Mouse (Mus musculus) c-Kit-positive CD71-positive TER-119-positive erythroid progenitor cells, embryonic 14.5 days (primary cell): ENCODE measurements at regions not wholly inside any gene's neighbourhood (a gene's known extent, or its start where the extent isn't known, plus 50 kb on each side); places are given as distances from the start of the nearest gene placed in this dataset.

Experiments used
- DNase-seq: peaks from one replicate; pipeline ENCODE4 v3.0.0-alpha.2; 2013; ENCODE audit warnings: low spot score

- DNase-seq, result no peak
Measured at GRCm38 (mm10) chr14:71893361-71893760, 598.3 kb downstream of the Gm9195 start.

- DNase-seq, result no peak
Measured at GRCm38 (mm10) chr14:71891667-71892066, 600.0 kb downstream of the Gm9195 start.

DNA sequence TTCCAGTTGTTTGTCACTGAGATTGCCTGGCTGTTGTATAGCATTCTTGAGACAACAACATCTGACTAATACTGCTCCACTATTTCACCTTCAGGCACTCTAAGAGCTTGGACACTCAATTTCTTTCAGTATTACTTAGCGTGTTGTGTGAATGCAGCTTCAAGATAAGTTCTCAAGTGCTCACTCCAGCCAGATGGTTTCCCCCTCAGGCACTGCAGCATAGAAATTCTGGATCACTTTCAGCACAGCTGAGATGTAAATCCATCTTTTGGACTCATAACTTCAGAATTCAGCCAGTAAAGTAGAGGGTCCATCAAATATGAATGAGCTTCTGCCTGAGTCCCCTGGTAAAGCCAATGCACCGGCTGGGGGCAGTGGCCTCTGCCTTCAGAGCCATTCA, 608.8 kb downstream of the Gm9195 start:
- DNase-seq, result no peak

GRCm38 (mm10) chr14:71845546-71845945, 646.1 kb downstream of the Gm9195 start:
- no peak for DNase-seq

DNA sequence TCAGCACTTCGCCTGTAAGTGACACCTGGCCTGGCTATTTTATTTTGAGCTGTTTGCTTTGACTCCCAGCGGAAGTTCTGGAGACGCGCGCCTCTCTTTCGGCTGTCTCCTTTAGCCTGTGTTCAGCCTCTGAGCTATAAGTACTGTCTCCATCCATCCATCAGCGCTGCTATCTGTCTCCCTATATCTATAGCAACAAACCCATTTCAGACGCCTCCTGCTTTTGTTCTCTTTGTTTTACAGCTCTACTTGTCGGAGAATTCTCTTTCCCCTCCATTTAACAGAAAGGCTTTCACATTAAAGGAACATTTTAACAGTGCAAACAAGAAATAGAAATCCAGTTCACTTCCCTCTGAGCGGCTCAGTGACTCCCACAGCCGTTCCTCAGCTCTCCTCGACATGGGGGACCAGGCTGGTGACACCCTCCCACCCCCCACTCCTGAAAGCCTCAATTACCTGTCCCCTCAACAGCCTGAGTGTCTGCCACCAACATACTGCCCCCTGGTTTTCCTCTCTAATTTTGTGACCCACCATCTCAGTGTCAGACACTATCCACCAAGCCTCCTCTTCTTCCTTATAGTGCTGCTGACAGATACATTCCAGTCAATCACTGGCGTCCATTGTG, 682.7 kb downstream of the Gm9195 start:
- DNase-seq, result no peak

DNA sequence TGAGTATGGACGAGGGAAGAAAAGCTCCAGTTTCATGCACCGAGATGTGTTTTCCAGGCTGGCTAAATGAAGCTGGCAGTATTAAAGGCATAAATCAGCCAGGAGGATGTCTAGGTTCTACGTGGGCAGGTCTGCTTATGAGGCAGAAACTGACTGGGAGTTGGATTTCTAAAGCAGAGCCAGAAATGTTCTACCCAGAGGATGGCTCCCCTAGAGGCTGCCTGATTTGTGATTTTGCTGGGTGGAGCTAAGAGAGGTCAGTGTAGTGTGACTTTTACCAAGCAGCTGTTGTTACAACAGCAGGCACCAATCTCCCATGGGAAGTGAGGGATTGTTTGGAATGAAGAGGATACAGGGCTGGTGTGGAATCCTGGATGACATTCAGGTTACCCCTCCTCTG, 686.0 kb downstream of the Gm9195 start:
- DNase-seq, result no peak

DNA sequence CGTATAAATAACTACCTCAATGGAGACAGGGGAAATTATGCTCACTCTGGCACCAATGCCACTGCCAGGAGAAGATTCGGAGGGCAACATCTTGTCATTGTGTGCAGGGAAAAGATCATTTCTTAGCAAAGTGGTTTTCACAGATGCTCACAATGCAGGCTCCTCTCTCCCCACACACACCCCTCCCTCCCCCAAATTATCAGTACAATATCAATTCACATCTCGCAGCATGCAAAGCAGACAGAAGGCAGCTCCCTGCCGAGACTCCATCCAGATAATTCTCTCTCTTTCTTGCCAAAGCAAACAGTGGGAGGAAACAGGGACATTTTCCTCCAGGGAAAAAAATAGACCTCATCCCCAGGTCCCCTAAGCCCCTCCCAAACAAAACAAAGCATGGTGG, 691.8 kb downstream of the Gm9195 start:
- DNase-seq, result no peak

- no peak for DNase-seq
Measured at GRCm38 (mm10) chr14:71795713-71796112, 695.9 kb downstream of the Gm9195 start.

GRCm38 (mm10) chr14:71776990-71777525, 714.6 kb downstream of the Gm9195 start:
- DNase-seq, result no peak

DNA sequence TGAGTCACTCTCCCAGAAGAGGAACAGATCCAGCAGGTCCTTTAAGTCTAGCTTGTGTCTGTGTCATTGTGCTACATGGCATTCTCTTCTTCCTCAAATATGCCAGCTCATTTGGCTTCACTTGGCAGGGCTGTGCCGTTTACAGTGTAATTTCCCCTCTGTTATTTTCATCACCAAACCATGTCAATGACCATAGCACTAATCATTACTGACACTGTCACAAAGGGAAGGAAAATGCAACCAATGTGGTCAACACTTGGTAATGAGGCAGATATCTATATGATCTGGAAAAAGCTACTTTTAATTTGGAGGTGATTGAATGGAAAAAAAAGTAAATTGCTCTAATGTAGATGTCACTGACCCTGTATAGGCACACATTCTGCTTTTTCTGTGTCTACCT, 724.8 kb downstream of the Gm9195 start:
- no peak for DNase-seq

DNA sequence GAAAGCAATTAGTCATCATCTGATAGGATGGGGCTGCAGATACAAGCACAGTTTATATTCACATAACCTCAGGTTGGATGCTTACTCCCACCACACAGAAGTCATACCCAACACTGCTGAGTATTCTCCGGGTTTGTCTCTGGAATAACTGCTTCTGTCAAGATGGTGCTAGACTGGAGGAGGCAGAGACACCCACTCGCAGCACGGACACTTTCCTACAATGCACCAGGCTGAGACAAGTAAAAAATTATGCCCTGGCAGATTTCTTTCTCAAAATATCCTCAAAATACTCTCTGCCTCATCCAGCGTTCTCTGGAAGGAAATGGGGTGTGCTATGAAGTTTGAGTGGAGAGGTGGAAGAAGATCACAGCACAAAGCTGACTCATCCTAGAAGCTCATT, 763.1 kb downstream of the Gm9195 start:
- no peak for DNase-seq

GRCm38 (mm10) chr14:71723526-71723925, 768.1 kb downstream of the Gm9195 start:
- DNase-seq, result no peak

DNA sequence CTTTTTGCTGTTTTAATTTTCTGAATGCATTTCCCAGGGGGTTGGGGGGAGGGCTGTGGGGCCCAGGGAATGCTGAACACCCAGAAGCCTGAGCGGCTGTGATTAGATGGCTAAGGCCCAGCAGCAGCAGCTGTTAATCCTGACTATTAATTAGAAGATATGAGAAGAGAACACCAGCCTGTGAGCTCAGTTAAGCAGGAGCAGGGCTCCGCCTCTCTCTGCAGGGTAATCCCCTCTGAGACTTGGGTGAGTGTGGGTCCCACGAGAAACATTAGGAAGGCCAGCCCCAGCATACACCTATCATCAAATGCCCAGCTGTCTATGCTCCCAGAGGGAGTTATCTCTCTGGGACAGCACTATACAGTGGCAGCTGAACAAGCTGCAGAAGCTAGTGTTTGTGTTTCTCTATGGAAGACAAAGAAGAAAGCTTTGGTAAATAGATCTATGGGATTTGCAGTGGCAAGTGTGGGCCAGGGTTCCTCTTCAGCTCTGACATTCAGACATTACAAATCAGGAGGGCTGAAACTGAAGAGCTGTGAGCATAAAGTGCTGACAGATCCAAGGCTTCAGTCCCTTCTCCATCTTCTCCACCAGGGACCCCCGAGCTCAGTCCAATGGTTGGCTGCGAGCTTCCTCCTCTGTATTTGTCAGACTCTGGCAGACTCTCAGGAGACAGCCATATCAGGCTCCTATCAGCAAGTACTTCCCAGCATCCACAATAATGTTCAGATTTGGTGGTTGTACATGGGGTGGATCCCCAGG, 781.9 kb downstream of the Gm9195 start:
- no peak for DNase-seq

DNA sequence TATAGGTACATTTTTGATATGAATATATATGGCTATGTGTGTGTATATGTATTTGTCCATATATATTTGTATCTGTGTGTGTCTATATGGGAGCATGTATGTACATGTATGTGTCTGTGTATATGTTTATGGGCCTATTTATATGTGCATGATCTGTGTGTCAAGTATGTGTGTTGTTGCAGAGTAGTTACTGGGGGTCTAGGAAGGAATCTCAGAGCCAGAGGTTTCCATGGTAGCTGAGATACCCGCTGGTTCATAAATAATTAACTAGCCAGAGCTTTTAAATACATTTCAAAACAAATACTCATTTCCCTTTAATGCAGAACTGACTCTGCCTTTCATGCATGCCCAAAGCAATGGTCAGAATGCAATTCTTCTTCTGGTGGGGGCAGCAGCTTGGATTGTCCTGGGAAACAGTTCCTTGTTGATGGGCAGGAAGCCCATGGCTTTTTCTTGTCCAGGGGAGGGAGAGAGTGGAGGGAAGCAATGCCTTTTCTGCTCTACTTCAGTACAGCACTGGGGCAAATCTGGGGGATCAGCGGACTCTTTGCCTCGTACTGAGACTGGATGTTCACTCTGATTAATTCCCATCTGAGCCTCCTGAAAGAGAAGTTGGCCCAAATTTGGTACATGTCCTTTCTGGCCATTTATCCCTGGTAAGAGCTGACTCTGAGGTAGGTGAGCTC, 798.7 kb downstream of the Gm9195 start:
- no peak for DNase-seq

DNA sequence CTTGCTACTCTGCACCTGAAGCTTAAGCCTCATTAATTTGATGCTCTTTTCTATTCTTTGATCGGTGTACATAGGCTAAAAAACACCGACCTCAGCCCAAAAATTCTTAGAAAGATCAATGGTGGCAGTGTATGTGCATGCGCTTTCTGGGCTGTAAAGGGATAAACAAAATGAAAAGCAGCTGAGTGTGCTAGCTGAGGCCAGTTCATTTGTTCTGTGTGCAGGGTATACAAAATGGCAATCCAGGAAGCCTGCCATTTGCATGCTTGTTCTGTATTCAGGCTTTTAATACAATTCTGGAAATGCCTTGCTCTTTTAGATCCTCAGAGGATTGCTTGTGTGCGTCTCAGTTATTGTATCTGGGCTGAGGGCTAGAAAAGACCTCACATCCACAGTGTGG, 817.1 kb downstream of the Gm9195 start:
- DNase-seq, result no peak

- DNase-seq, result no peak
Measured at GRCm38 (mm10) chr14:71673837-71674236, 817.8 kb downstream of the Gm9195 start.

DNA sequence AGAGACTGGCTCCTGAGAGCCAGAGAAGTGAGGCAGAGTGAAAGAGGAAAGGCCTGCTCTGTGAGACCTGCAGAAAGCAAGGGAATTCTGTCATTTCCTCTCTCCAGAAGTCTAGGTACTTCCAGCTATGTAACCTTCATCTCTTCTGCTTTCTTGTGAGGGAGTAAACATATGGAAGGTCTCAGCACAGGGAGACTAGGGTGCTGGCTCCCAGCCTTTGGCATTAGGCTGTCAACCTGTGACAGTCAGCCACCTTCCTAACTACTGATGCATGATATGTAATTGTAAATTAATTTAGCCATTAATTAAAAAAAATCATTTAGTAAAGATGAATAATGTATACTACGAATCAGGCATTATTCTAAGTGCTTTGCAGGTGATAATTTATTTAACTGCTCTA, 819.2 kb downstream of the Gm9195 start:
- no peak for DNase-seq

DNA sequence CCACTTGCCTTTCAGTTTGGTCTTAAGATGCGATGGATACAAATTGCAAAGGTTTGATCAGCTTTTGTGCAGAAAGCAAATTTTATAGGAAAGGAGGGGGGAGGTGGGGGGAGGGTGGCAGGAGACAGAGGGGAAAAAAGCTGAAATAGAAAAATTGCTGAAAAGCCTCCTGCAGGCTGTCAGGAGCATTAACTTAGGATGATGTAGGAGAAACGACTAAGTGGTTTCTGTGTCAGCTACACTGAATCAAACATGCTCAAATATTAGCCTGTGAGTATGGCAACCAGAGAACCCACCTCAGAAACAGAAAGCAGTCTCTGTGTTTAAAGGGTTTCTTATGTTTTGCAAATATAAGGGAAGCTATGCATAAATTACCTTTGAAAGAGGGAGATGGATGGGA, 819.6 kb downstream of the Gm9195 start:
- DNase-seq, result no peak

DNA sequence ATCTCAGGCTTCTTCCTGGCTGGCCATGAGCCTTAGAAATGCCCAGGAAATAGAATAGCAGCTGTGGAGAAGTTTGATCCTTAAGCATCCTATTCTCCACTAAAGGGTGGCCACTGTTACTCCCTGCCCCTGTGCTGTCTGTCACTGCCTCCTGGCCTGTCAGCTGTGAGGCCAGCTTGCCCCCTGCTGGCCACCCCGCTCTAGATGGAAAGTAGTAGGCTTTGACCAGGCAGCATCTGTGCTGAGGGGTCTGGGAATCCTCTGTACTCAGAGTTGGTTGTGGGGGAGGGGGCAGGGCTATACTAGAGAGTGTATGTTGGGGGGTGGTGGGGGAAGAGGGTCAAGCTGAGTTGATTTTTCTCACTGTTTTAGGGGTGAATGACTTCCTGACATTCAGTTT, 821.2 kb downstream of the Gm9195 start:
- peak; percentile 1 for DNase-seq

- DNase-seq, result no peak
Measured at GRCm38 (mm10) chr14:71666656-71667055, 825.0 kb downstream of the Gm9195 start.

- DNase-seq, result no peak
Measured at GRCm38 (mm10) chr14:71660166-71660565, 831.5 kb downstream of the Gm9195 start.

DNA sequence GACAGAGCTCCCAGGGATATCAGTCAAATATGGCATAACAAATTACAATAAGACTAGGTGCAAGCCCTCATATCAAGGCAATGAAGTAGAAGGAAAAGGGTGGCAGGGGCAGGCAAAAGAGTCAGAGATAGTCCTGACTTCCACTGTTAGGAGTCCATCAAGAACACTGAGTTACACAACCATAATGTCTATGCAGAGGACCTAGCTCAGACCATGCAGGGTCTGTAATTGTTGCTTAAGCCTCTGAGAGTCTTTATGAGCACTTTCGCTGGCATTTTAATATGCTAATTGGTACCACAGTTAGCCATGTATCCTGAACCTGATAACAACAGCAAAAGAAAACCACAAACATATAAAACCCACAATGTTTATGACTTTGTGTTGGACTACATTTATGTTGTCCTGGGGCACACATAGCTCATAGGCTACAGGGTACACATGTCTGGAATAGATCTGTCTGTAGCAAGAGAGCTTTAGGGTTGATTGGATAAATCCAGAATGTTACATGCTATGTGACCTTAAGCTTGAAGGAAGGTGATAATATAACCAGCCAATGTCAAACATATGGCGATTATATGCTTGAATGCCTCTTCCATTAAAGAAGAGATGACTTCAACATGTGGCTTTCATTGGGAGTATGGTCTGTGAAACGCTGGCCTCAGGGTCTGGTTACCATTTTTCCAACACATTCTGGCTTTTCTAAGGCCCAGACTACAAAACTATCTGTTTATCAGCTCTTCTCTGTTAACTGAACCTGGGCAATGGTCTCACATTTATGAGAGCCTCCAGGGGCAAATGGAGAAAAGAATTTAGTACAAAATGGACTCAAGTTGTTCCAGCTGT, 836.6 kb downstream of the Gm9195 start:
- no peak for DNase-seq
